Mouse (Mus musculus): ENCODE results near the gene Olfr1294. TPM values are rescaled to one million over a fixed set of nuclear protein-coding genes. Genes with fewer than 3 reads are reported as not detected.

The Olfr1294 gene
- not detected in 2 replicates for total RNA-seq (2015; ENCODE audit: low replicate concordance)
- total RNA-seq (2017; ENCODE audit: low replicate concordance), result not detected in 2 replicates

DNA sequence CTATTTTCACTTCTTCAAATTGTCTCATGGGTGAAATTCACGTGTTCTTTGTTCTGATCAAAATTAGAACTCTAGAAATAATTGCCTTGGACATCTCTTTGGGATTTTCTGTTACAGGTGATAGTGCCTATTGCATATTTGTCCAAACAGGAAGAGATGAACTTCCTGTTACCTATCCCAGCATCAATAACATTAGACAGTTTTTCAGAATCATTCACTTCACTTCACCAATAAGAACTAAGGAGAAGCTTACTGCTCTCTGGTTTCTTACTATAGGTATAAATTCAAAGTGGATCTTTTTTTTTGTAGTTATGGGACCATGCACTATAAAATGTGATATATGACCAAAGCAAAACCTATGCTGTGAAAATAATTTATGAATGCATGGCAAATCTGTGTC is at the start of gene Olfr1294:
Gene Olfr1294 (minus strand): TSS at position 101 of the 400 bp plus-strand sequence.
- ATAC-seq (replicated peaks; ENCODE audit: low FRiP score, poor library complexity, severe bottlenecking), result no peak

DNA sequence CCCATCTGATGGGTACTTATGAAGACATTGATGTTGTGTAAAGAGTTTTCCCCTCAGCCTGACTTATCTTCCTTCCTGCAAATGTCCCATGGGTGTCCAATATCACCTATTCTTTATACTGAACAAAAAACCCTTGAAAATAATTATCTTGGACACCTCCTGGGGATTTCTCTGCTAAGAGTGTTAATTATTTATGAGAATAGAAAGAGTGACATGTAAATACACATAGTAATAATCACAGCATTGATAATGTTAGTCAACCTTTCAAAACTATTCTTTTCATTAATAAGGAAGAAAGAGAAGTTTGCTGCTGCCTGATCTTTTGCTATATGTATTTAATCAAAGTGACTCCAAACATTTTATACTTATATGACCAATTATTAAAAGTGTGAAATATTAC is 29.5 kb upstream of the Olfr1294 start, which contains the start of gene Olfr1295:
Gene Olfr1295 (minus strand): TSS at position 101 of the 400 bp plus-strand sequence.
- no peak for ATAC-seq (replicated peaks; ENCODE audit: low FRiP score, poor library complexity, severe bottlenecking)

DNA sequence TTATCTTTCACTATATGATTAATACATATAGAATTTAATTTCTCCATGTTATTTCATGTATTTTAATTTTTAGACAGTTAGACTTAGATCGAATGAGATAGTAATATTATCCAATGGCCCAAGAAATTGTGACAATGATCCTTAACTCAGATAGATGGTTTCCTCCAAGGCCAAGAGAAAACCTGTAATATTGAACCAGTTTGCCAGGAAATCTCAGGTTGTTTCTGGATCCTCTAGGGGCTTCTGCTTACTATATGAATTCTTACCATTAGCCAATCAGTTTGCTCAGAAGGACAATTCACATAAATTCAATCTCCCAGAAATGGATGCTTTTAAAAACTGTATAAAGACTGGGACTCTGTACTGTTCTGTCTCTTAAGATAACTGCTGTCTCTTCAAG is 15.2 kb downstream of the Olfr1294 start, which contains the start of gene Olfr1293-ps:
Gene Olfr1293-ps (plus strand): TSS at position 301 of the 400 bp plus-strand sequence.
- no peak for ATAC-seq (replicated peaks; ENCODE audit: low FRiP score, poor library complexity, severe bottlenecking)

DNA sequence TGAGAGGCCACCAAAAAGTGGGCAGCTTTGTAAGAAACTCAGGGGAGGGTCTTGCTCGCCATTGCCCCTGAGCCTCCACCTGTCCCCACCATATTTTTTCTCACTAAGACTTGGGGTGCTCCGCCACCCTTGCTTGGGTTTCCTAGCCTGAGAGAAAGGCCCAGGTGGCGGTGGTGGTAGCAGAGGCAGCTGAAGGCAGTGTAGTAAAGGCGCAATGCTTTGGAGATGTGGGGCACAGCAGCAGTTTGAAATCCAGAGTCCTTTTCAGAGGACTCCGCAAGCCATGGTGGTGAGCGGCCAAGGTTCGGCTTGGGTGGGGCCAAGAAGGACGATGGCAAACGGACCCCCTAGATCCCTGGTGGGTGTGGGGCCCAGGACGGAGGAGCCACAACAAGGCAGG is 22.6 kb downstream of the Olfr1294 start:
- no peak for ATAC-seq (replicated peaks; ENCODE audit: low FRiP score, poor library complexity, severe bottlenecking)

DNA sequence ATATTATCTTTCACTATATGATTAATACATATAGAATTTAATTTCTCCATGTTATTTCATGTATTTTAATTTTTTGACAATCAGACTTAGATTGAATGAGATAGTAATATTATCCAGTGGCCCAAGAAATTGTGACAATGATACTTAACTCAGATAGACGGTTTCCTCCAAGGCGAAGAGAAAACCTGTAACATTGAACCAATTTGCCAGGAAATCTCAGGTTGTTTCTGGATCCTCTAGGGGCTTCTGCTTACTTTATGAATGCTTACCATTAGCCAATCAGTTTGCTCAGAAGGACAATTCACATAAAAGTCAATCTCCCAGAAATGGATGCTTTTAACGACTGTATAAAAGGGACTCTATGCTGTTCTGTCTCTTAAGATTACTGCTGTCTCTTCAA is 43.2 kb downstream of the Olfr1294 start, which contains the start of gene Olfr1291-ps1:
Gene Olfr1291-ps1 (plus strand): TSS at position 301 of the 400 bp plus-strand sequence.
- ATAC-seq (replicated peaks; ENCODE audit: low FRiP score, poor library complexity, severe bottlenecking), result no peak

DNA sequence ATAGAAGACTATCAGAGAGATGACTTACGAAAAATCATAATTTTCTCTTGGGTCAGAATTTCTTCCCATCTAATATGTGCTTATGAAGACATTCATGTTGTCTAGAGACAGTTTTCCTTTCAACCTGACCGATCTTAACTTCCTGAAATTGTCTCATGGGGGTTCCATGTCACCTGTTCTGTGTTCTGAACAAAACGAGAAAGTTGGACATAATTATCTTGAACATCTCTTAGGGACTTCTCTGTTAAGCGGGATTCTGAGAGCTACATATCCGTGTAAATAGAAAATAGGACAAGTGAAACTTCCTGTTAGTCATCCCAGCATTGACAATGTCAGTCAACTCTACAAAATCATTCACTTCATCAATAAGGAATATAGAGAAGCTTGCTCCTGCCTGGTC is 46.4 kb downstream of the Olfr1294 start, which contains the start of gene Olfr1290:
Gene Olfr1290 (minus strand): TSS at position 101 of the 400 bp plus-strand sequence.
- ATAC-seq (replicated peaks; ENCODE audit: low FRiP score, poor library complexity, severe bottlenecking), result no peak

Other genes starting within 250 kb of the Olfr1294 start
- not detected in 2 replicates for gene Olfr1279, start 239.7 kb downstream of the Olfr1294 start, total RNA-seq (2015; ENCODE audit: low replicate concordance)
- not detected in 2 replicates for gene Olfr1279, start 239.7 kb downstream of the Olfr1294 start, total RNA-seq (2017; ENCODE audit: low replicate concordance)
- gene Olfr1280, start 226.3 kb downstream of the Olfr1294 start, total RNA-seq (2015; ENCODE audit: low replicate concordance), result not detected in 2 replicates
- not detected in 2 replicates for gene Olfr1280, start 226.3 kb downstream of the Olfr1294 start, total RNA-seq (2017; ENCODE audit: low replicate concordance)
- gene Olfr1281, start 213.8 kb downstream of the Olfr1294 start, total RNA-seq (2015; ENCODE audit: low replicate concordance), result not detected in 2 replicates
- not detected in 2 replicates for gene Olfr1281, start 213.8 kb downstream of the Olfr1294 start, total RNA-seq (2017; ENCODE audit: low replicate concordance)
- not detected in 2 replicates for gene Olfr1282, start 204.2 kb downstream of the Olfr1294 start, total RNA-seq (2015; ENCODE audit: low replicate concordance)
- gene Olfr1282, start 204.2 kb downstream of the Olfr1294 start, total RNA-seq (2017; ENCODE audit: low replicate concordance), result not detected in 2 replicates
- gene Olfr1283, start 173.5 kb downstream of the Olfr1294 start, total RNA-seq (2015; ENCODE audit: low replicate concordance), result not detected in 2 replicates
- not detected in 2 replicates for gene Olfr1283, start 173.5 kb downstream of the Olfr1294 start, total RNA-seq (2017; ENCODE audit: low replicate concordance)
- gene Olfr1284, start 164.8 kb downstream of the Olfr1294 start, total RNA-seq (2015; ENCODE audit: low replicate concordance), result not detected in 2 replicates
- not detected in 2 replicates for gene Olfr1284, start 164.8 kb downstream of the Olfr1294 start, total RNA-seq (2017; ENCODE audit: low replicate concordance)
- not detected in 2 replicates for gene Olfr1286, start 117.2 kb downstream of the Olfr1294 start, total RNA-seq (2015; ENCODE audit: low replicate concordance)
- not detected in 2 replicates for gene Olfr1286, start 117.2 kb downstream of the Olfr1294 start, total RNA-seq (2017; ENCODE audit: low replicate concordance)
- gene Olfr1287, start 91.1 kb downstream of the Olfr1294 start, total RNA-seq (2015; ENCODE audit: low replicate concordance), result not detected in 2 replicates
- not detected in 2 replicates for gene Olfr1287, start 91.1 kb downstream of the Olfr1294 start, total RNA-seq (2017; ENCODE audit: low replicate concordance)
- gene Olfr1288, start 66.2 kb downstream of the Olfr1294 start, total RNA-seq (2015; ENCODE audit: low replicate concordance), result not detected in 2 replicates
- not detected in 2 replicates for gene Olfr1288, start 66.2 kb downstream of the Olfr1294 start, total RNA-seq (2017; ENCODE audit: low replicate concordance)
- gene Olfr1289, start 59.5 kb downstream of the Olfr1294 start, total RNA-seq (2015; ENCODE audit: low replicate concordance), result not detected in 2 replicates
- not detected in 2 replicates for gene Olfr1289, start 59.5 kb downstream of the Olfr1294 start, total RNA-seq (2017; ENCODE audit: low replicate concordance)
- not detected in 2 replicates for gene Olfr1290, start 46.5 kb downstream of the Olfr1294 start, total RNA-seq (2015; ENCODE audit: low replicate concordance)
- gene Olfr1290, start 46.5 kb downstream of the Olfr1294 start, total RNA-seq (2017; ENCODE audit: low replicate concordance), result not detected in 2 replicates
- gene Olfr1291-ps1, start 43.1 kb downstream of the Olfr1294 start, total RNA-seq (2015; ENCODE audit: low replicate concordance), result not detected in 2 replicates
- not detected in 2 replicates for gene Olfr1291-ps1, start 43.1 kb downstream of the Olfr1294 start, total RNA-seq (2017; ENCODE audit: low replicate concordance)
- not detected in 2 replicates for gene Olfr1293-ps, start 15.1 kb downstream of the Olfr1294 start, total RNA-seq (2015; ENCODE audit: low replicate concordance)
- gene Olfr1293-ps, start 15.1 kb downstream of the Olfr1294 start, total RNA-seq (2017; ENCODE audit: low replicate concordance), result not detected in 2 replicates
- not detected in 2 replicates for gene Olfr1295, start 29.4 kb upstream of the Olfr1294 start, total RNA-seq (2015; ENCODE audit: low replicate concordance)
- gene Olfr1295, start 29.4 kb upstream of the Olfr1294 start, total RNA-seq (2017; ENCODE audit: low replicate concordance), result not detected in 2 replicates
- not detected in 2 replicates for gene Olfr1297, start 86.2 kb upstream of the Olfr1294 start, total RNA-seq (2015; ENCODE audit: low replicate concordance)
- not detected in 2 replicates for gene Olfr1297, start 86.2 kb upstream of the Olfr1294 start, total RNA-seq (2017; ENCODE audit: low replicate concordance)
- not detected in 2 replicates for gene Olfr1298, start 108.9 kb upstream of the Olfr1294 start, total RNA-seq (2015; ENCODE audit: low replicate concordance)
- gene Olfr1298, start 108.9 kb upstream of the Olfr1294 start, total RNA-seq (2017; ENCODE audit: low replicate concordance), result not detected in 2 replicates
- gene Olfr1299, start 121.1 kb upstream of the Olfr1294 start, total RNA-seq (2015; ENCODE audit: low replicate concordance), result not detected in 2 replicates
- not detected in 2 replicates for gene Olfr1299, start 121.1 kb upstream of the Olfr1294 start, total RNA-seq (2017; ENCODE audit: low replicate concordance)
- gene Olfr1301, start 210.7 kb upstream of the Olfr1294 start, total RNA-seq (2015; ENCODE audit: low replicate concordance), result not detected in 2 replicates
- gene Olfr1301, start 210.7 kb upstream of the Olfr1294 start, total RNA-seq (2017; ENCODE audit: low replicate concordance), result not detected in 2 replicates
- not detected in 2 replicates for gene Olfr1302, start 237.1 kb upstream of the Olfr1294 start, total RNA-seq (2015; ENCODE audit: low replicate concordance)
- gene Olfr1302, start 237.1 kb upstream of the Olfr1294 start, total RNA-seq (2017; ENCODE audit: low replicate concordance), result not detected in 2 replicates